Mouse (Mus musculus): ENCODE results near the gene Uhrf1bp1. TPM values are rescaled to one million over a fixed set of nuclear protein-coding genes. Genes with fewer than 3 reads are reported as not detected.

The Uhrf1bp1 gene
- total RNA-seq, 4 experiments from 2014 or later, result 15.6 to 19.5 (median 17.7) TPM

DNA sequence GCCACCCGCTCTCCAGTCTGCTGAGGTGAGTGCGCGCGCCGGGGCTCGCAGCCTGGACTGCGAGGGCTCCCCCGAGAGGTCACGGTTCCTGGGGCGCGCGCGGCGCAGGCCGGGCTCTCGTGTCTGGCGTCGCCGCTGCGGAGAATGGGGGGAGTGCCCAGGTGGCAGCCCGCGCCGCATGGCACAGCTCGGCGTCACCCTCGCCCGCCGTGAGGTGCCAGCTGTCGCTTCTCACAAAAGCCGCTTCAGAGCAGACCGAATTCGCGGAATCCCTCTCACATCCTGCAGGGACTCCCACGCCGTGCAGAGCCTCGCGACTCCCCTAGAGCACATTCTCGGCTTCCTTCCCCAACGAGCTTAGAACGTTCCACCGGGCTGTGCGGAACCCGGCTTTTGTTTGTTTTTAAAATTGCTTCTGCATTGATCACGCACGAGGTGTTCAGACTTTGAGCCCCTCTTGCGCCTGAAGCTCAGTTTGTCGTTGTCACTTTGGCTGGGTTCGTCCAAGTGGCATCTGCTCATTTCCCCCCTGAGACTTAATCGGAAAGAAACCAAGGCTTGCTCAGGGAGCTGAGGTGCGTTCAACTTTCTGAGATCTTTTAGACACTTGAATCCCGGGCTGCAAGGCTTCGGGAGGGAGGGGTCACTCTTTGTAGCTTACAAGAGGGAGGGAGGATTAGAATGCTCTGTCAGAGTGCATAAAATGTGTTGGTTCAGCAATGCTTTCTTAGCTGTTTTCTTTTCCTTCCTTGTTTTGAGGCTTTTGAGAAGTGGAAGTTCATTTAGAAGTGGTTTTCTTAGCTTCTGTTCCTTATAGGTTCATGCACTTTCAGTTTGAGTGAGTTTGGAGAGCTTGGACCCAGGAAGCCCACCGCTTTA, 53.6 kb downstream of the Uhrf1bp1 start, which contains the start of gene Taf11:
Taf11 (minus strand) TSS at position 223 of the 879 bp plus-strand sequence.
- no peak for DNase-seq (ENCODE audit: low spot score)

DNA sequence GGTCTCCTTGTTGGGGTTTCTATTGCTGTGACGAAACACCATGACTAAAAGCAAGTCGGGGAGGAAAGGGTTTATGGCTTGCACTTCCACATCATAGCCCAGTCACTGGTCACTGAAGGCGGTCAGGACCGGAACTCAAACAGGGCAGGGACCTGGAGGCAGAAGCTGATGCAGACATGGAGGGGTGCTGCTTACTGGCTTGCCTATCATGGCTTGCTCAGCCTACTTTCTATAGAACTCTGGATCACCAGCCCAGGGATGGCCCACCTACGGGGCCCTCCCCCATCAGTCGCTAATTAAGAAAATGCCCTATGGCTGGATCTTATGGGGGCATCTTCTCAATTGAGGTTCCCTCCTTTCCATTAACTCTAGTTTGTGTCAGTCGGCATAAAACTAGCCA, 55.1 kb downstream of the Uhrf1bp1 start:
- DNase-seq (ENCODE audit: low spot score), result no peak

DNA sequence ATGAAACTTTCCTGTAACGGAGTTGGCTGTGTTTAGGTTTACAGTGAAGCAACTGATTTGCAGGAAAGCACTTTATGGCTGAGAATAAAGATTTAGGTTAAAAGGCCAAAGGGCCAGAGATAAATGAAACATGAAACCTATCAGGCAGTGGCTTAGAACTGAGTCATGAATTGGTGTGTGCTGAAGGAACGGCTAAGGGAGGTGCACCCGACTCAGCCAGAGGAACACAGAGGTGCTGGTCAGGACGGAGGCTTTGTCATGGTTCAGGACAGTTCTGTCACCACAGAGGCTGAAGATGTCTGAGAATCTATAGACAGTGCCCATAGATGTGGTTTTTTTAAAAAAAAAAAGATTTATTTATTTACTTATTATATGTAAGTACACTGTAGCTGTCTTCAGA, 58.5 kb downstream of the Uhrf1bp1 start:
- DNase-seq (ENCODE audit: low spot score), result no peak

DNA sequence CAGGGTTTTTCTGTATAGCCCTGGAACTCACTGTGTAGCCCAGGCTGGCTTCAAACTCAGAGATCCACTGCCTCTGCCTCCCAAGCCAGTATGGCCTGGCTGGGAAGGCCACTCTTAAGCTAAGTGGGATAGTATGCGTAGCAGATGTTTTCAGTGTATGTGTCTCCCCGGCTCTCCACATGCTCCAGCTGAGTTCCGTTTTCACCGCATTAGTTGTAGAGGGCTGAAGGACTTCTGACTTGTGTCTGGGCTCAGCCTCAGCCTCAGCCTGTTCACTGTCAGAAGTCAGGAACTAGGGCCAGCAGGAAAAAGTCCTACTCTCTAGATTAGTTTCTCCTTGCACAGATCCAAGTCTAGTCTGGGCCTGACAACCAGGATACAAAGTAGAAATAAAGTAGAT, 60.1 kb downstream of the Uhrf1bp1 start:
- no peak for DNase-seq (ENCODE audit: low spot score)

DNA sequence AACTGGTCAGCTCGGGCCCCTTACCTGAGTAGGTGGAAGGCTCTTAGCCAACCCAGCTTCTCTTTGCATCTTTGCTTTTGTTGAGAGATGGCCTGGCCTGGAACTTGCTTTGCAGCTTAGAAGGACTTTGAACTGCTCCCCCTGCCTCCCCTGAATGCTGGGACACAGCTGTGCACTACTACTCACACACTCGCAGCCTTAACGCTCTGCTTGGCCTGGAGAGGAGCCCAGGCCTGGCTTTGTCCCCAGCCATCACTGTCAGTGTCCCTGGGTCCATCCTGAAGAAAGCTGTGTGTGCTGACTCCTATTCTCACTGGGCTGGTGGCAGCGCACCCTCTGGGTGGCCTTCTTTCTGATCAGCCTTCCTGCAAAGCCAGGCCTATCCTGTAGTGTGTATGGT, 64.4 kb downstream of the Uhrf1bp1 start:
- DNase-seq (ENCODE audit: low spot score), result no peak

DNA sequence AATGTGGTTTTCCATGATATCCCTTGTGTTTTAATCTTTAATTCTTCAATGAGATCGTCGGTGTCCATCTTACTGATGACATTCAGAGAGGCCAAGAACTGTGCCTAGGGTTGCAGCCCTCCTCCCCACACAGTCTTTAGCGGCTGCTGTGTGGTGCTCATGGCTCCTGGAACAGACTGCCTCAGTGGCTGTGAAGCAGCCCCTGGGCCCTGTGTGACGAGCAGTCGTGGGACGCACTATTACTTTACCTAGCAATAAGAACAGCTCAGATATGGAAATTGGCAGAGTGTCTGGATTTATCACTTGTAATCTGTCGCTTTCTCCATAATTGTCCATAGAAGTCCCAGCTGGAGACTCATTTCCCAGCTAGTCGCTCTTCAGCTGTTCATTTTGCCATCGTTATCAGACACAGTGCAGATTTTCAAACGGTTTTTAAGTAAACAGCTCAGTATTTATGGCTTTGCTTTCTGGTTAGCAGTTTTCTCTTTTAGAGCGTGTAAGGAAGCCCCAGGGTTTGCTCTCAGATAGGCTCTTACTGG, 66.0 kb downstream of the Uhrf1bp1 start:
- DNase-seq (ENCODE audit: low spot score), result no peak

DNA sequence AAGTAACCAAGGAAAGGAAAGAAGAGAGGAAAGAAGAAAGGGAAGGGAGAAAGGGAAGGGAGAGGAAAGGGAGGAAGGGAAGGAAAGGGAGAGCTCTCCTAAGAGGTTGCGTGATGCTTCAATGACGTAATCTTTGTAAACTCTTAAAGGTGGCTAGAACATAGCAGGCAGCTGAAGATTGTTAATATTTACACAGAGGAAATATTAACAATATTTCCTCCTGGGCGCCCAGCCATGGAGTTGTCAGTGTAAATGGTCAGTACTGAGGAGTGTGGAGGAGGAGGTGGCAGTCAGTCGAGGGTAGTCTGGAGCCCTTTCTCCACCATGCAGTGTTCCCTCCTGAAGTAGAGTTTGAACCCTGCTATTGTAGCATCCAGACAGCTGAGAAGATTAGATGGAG, 68.8 kb downstream of the Uhrf1bp1 start:
- DNase-seq (ENCODE audit: low spot score), result no peak

DNA sequence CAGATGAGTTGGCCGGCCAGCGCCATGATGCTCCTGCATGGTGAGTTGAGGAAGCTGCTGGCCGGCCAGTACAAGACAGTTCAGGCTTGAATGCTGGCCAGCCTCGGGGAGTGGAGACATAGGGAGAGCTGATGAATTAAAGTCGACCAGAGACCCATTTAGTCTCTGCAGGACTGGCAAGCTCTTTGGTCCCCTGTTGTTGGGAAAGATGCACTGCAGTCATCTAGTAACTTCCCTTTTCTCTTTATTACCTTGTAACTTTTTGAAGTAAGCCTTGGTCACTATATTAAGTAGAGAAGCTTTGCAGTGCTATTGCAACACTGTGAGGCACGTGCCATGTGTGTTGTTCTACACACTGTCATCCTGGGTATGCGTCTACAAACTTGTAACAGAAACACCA, 69.3 kb downstream of the Uhrf1bp1 start:
- DNase-seq (ENCODE audit: low spot score), result no peak

DNA sequence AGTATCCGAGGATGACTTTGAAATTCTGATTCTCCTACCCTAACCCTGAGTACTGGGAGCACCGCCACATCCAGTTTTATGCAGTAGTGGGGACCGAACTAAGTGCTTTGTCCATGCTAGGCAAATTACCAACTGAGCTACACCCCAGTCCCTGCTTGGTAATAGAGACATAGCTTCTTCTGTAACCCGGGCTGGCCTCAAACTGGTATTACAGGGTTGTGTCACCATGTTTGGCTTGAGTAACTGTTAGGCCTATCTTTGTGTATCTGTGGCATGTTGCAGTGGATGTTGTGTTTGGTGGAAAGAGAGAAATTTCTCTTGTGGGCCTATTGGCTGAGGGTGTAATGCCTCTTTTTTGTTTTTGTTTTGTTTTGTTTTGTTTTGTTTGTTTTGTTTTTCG, 74.0 kb downstream of the Uhrf1bp1 start:
- no peak for DNase-seq (ENCODE audit: low spot score)

DNA sequence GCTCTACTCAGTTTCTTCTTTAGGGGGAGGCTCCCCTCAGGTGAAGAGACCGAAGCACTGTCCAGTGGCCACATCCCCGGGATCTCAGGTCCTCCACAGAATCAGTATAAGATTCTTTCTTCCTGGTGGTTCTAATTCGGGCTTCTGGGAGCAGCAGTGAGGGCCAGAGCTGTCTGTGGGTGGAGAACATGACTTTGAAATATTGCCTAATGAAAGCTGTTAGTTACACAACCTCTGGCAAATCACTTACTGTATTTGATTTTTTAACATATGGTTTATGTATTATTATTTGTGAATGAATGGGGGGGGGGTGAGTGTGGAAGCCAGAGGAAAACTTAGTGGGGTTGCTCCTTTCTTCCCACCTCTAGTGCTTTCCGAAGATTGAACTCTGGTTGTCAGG, 75.6 kb downstream of the Uhrf1bp1 start:
- DNase-seq (ENCODE audit: low spot score), result no peak

DNA sequence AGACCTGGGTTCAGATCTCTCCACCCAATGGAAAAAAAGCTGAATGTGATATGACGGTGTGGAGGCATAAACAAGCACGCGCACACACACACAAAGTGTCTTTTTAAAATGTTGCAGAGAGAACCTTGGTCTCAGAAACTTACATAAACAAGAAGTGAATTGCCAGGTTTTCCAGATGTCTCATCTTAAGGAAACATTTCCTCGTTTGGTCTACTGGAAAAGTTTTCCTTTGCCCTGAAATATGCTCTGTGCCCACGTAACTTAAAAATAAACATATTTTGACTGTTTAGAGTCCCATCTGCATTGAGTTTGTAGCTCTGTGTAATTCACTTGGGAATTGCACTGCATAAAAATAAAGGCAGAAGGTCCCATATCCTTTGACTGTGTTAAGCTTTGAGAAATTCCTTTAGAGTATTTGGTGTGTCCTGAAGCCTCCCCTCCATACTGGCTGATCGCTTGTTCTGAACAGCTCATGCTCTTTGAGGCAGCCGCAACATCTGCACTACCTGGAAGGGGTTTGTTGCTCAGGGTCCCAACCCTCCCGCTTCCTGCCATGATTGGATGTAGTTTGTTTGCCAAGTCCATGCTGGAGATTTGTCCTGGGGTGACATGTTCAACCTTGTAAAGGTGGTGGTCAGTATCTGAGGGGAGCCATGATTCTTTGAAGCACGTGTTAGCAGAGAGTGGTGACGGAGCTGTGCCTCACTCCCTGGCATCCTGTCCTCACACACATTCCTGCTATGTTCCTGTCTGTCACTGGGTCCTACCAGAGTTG, 78.1 kb downstream of the Uhrf1bp1 start:
- DNase-seq (ENCODE audit: low spot score), result no peak

DNA sequence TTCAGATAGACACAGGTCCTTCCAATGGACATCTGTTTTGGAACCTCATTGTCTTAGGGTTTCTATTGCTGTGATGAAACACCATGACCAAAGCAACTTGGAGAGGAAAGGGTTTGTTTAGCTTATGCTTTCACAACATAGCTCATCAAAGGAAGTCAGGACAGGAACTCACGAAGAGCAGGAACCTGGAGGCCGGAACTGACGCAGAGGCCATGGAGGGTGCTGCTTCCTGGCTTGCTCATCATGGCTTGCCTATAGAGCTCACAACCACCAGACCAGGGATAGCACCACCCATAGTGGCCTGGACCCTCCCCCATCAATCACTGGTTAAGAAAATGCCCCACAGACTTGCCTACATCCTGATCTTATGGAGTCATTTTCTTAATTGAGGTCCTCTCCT, 78.8 kb downstream of the Uhrf1bp1 start:
- no peak for DNase-seq (ENCODE audit: low spot score)

DNA sequence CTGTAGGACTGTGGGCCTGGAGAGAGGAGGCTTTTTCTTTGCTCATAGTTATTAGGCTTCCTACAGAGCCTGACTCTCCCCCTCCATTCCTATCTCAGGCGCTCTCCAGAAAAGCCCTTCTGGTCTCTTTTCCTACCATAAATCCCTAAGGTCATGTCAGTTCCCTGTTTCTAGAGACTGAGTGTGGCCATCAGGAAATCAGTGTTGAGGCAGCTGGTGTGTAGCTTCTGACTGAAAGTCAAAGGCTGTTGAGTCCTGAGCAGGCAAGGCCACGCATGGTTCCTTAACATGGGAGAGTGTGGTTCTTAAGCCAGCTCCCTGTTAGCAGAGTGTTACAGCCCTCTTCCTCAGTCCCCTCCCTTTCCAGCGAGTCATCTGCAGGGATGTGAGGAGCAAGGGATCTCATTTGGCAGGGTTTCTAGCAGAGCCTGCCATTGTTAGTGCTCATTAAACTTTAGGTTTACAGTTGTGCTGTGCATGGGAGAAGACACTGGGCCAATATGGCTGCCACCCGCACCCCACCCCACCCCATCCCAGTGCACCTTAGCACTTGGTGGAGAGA, 80.9 kb downstream of the Uhrf1bp1 start:
- no peak for DNase-seq (ENCODE audit: low spot score)

DNA sequence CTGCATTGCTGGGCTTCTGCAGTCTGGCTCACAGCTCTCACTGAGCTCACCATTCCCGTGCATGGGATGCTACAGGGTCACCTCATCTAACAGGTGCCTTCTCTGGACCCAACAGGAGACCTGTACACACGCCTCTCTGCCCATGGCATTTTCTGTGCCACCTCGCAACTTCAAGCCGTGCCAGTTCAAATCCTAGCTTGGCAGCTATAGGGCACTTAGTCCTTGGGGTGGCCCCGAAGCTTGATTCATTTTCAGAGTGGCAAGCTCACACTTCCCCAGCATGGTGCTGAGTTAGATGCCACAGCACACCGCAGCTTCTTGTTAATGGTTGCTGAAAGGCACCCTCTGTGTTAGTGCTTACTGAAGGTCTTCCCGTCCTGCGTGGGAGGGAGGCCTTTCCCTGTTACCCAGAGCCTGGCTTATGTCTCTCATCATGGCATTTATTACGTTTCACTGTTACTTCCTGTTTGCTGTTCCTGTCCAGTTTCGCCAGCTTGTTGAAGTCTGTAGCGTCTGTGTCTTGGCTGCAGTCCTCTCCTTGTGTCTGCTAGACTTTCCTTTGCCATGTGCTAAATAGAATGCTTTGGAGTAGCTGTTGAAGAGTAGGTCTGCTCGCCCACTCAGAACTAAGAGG, 82.0 kb downstream of the Uhrf1bp1 start:
- DNase-seq (ENCODE audit: low spot score), result peak; percentile 61

DNA sequence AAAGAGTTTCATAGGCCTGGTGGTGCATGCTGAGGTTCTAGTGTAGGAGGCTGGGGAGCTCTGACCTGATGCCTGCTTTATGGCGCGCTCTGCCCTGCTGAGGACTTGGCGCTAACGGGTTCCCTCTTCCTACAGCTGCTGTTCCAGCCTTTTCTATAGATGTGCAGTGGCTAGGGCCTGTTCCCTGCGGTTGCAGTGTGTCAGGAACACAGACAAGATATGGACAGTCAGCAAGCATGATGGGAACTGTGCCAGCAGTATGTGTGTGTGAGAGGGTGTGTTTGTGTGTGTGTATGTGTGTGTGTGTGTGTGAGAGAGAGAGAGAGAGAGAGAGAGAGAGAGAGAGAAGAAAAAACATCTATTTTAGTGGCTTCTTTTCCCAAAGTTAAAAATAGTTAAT, 82.8 kb downstream of the Uhrf1bp1 start:
- DNase-seq (ENCODE audit: low spot score), result no peak

DNA sequence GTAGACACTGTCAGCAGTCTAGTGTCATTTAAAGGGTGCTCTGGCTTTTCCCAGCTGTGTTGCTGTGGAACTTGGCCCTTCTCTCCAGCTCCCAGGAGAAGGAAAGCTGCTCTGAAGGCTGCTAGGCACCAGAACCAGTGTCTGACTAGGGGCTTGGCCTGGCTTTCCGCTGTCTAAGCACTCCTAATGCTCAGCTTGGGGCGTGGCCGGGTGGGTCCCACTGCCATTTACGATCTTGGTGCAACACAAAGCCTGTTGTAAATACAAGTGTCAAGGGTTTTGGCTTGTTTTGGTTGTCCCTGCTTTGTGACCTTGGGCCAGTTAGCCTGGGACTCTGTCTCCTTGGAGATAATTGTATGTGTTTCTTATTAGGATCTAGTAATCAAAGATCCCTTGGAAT, 84.1 kb downstream of the Uhrf1bp1 start:
- DNase-seq (ENCODE audit: low spot score), result no peak

DNA sequence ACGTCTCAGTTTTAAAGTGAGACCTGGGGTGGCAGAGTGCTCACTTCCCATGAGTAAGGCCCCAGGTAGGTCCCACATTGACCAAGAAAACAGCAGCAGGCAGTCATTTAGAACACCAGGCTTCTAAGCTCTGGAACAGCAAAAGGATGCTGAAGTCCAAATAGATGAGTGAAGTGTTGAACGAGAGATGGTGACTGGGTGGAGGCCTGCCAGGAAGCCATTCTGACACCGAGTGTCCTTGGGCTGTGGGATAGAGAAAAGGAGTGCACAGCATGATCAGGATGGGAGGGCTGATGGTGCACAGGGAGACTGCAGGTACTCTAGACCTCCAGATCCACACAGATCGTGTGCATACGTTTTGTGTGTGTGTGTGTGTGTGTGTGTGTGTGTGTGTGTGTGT, 84.9 kb downstream of the Uhrf1bp1 start:
- DNase-seq (ENCODE audit: low spot score), result no peak

DNA sequence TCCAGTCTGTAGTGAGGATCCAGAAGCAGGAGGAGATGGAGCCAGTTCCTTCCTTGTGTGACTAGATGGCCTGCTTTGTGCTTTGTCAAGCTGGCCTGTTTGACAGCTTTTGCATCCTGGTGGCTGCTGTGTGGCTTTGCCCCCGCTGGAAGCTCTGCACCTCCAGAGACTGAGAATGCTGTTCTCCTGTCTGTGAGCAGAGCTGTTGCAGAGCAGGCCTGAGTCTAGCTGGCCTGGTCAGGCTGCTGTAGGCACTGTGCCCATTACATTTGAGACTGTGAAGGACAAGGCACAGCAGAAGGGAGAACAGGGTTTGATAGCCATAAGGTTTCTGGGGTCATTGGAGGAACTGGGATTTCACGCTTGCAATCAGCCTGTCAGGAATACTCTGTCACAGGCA, 85.5 kb downstream of the Uhrf1bp1 start:
- DNase-seq (ENCODE audit: low spot score), result no peak

DNA sequence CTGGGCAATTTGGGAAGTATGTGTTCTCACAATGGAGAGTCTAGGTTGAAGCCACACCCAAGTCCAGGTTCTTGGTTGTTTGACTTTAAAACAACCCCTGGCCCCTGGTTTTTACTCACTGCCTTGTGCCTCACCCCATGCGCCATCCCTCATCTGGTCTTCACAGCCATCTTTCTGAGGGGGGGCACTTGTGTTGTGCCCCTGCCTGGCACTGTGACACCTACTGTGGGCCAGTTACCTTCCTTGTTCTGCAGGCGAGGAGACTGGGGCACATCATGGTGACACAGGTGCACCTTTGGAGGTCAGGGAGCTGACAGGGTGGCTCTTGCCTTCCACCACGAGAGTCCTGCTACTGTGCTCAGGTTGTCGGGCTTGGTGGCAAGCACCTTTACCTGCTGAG, 85.9 kb downstream of the Uhrf1bp1 start:
- DNase-seq (ENCODE audit: low spot score), result no peak

DNA sequence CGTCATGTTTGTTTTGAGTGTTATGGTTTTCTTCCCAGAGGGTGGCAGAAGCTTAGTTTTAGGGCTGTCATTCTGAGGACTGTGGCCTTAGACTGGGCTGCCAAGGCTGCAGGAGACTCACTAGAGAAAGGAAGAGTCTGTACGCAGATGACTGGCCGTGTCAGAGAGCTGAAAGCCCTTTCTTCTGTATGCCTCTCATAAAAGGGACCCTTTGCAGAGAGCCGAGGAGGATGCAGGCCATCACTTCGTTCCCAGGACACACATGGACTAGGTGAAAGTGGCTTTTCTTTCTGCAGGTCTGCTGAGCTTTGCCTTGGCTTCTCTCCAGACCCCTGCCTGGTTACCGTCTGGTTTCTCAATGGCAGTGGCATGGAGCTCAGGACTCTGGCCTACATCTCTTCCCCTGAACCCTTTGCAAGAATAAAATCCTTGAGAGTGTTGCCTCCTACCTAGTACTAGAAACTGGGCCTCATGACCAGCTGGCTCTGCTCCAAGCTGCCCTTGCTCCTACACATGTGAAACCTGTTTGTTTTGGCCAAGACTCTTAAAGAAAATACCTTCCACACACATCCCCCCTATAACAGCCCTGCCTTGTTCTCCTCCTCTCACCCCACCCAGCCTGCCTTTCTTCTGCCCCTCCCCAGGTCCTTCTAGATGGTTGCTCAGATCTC, 89.4 kb downstream of the Uhrf1bp1 start:
- DNase-seq (ENCODE audit: low spot score), result no peak

DNA sequence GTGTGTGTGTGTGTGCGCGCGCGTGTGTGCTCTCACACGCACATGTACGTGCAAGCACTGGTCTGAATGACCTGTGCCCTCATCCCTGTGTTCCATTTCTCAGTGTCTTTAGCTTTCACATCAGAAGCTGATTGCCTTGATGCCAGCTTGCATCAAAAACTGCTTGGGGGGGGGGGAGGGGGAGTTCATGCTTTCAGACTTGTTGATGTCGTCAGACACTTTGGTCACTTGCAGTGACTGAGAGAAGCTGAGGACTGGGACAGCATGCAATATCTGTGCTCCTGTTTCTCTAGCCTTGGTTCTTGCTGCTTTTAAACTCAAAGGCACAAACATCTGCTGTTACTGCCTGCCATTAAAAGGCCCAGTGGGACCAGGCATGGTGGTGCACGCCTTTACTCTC, 90.1 kb downstream of the Uhrf1bp1 start:
- no peak for DNase-seq (ENCODE audit: low spot score)
